Mouse (Mus musculus) telencephalon, adult 2 months (tissue): Measurements from ENCODE around the gene Ankrd44.

ENCODE experiments used
- DNase-seq: peaks from one replicate; pipeline ENCODE4 v3.0.0-alpha.2; 2011; ENCODE audit warnings: low read depth, low spot score

The Ankrd44 gene

GRCm38 (mm10) chr1:54640184-54640795 lies 285.9 kb downstream of the Ankrd44 start:
- peak; percentile 13 for DNase-seq

GRCm38 (mm10) chr1:54639506-54640078 lies 286.6 kb downstream of the Ankrd44 start:
- DNase-seq, result no peak

- DNase-seq, result no peak
Observed at GRCm38 (mm10) chr1:54639076-54639475, 287.1 kb downstream of the Ankrd44 start.

DNA sequence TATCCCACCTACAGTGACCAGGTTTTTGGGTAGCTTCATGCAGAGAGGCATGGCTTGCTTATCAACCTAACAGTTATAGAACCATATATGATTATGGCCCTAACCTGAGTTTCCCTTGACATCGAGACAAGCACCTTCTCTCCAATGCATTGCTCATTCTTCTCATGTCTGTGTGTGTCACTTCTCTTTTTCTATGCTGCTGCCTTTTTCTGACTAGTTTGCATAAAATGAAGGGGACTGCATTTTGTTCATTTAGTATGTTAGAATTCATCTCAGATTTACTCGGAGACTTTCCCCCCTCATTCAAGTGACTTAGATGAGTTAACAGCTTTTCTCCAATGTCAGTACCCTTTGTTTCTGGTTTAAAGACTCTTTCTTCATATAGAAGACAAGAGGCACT lies 288.8 kb downstream of the Ankrd44 start:
- no peak for DNase-seq

- DNase-seq, result no peak
Observed at GRCm38 (mm10) chr1:54629106-54629505, 297.1 kb downstream of the Ankrd44 start.

GRCm38 (mm10) chr1:54614963-54615362 lies 311.2 kb downstream of the Ankrd44 start:
- DNase-seq, result no peak

GRCm38 (mm10) chr1:54612344-54612743 lies 313.8 kb downstream of the Ankrd44 start:
- no peak for DNase-seq

- DNase-seq, result no peak
Observed at GRCm38 (mm10) chr1:54611891-54612290, 314.3 kb downstream of the Ankrd44 start.

- no peak for DNase-seq
Observed at GRCm38 (mm10) chr1:54606936-54607335, 319.3 kb downstream of the Ankrd44 start.

- DNase-seq, result no peak
Observed at GRCm38 (mm10) chr1:54601692-54602091, 324.5 kb downstream of the Ankrd44 start.

GRCm38 (mm10) chr1:54600275-54600674 lies 325.9 kb downstream of the Ankrd44 start:
- DNase-seq, result no peak

GRCm38 (mm10) chr1:54597594-54598217 lies 328.5 kb downstream of the Ankrd44 start:
- DNase-seq, result no peak

DNA sequence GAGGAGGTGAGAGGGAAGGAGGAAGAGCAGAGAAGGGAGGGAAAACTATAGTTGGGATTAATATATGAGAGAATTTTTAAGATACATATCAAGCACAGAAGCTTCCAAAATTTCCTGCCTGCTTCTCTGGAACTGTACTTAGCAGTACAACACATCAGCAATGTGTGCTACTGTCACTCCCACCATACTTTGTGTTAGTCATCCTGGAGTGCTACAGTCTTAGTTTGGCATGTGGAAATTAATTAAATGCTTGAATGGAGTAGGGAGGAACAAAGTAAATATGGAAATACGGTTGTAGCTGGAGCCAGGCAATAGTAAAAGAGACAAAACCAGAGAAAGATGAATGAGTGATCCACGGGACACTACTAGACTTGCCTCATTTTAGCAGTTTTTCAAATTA lies 330.0 kb downstream of the Ankrd44 start:
- peak; percentile 55 for DNase-seq
